Mouse (Mus musculus) heart, postnatal 14 days (tissue): ENCODE data around the gene Cbr4. TPM values are rescaled to one million over a fixed set of nuclear protein-coding genes. Genes with fewer than 3 reads are reported as not detected.

Experiments used
- DNase-seq, 2 experiments: peaks; one replicate each; pipeline ENCODE4 v3.0.0; 2021 to 2022
- intact Hi-C: fragments of 180-260 bp; cut with DNase I; formaldehyde crosslinking; loops from one replicate; pipeline ENCODE4 v1.15.1; 2025
- long read RNA-seq, 2 experiments: library from polyadenylated mRNA; stranded (forward); transcript quantifications; one replicate each; pipeline ENCODE4 v2.0.0; 2021
- total RNA-seq, 2 experiments: library from RNA; stranded (reverse); gene quantifications; 2 replicates each; pipeline ENCODE4 v1.2.3; 2021

The Cbr4 gene
- total RNA-seq: 10 to 100 TPM; 66.2 to 70.4 TPM
- long read RNA-seq, experiment 1, full-length matches to known transcripts: 66 of 67 reads
- long read RNA-seq, experiment 1, partial matches to known transcripts: 0 of 67 reads
- long read RNA-seq, experiment 1, other reads (novel, unspliced or antisense): 1 of 67 reads
- long read RNA-seq, experiment 2, full-length matches to known transcripts: 54 of 55 reads
- long read RNA-seq, experiment 2, partial matches to known transcripts: 0 of 55 reads
- long read RNA-seq, experiment 2, other reads (novel, unspliced or antisense): 1 of 55 reads

DNA sequence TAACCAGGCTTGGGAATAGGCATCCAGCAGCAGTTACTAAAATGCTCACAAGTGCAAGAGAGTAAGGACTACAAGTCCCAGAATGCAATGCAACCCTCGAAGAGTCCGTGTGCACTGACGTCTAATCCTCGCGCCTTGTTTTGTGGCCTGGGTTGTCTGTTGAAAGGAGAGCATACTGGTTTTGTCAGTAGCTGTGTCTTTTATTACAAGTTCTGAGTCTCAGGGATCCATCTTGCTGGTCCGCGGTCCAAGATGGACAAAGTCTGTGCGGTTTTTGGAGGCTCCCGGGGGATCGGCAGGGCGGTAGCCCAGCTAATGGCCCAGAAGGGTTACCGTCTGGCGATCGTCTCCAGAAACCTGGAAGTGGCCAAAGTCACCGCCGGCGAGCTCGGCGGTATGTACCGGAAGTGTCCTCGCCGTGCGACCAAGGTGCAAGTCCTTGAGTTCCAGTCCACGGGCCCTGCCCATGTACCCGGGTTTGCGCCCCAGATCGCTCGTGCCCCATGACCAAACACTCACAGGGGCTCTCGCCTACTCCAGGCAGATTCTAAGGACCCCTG lies at the start of gene Cbr4:
Gene Cbr4, plus strand, starts transcription at position 138 of the 560 bp plus-strand sequence.
- DNase-seq: peak; percentile 76 to 86
- intact Hi-C loops: loop anchor here (5.0 to 10.0 kb wide), 2 partner anchors 413 to 445 kb away; no protein-coding TSS in a partner anchor

DNA sequence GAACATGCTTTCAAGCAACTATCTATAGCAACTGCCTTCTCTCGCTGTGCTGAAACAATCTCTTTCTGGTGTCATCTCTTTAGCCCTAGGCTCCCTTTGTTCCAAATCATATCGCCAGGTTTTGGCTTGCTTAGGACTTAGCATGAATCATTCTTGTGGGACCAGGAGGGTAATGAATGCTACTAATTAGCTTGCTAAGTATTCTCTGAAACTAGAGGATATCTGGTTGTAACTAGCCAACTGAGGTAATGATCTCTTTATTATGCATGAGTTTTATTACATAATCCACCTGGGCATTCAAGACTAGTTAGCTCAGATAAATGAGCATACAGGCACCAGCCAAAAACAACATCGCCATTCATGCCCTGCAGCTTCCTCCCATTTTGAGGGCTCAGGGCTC lies 44.5 kb upstream of the Cbr4 start:
- intact Hi-C loops: no loop called here
- no peak for DNase-seq

DNA sequence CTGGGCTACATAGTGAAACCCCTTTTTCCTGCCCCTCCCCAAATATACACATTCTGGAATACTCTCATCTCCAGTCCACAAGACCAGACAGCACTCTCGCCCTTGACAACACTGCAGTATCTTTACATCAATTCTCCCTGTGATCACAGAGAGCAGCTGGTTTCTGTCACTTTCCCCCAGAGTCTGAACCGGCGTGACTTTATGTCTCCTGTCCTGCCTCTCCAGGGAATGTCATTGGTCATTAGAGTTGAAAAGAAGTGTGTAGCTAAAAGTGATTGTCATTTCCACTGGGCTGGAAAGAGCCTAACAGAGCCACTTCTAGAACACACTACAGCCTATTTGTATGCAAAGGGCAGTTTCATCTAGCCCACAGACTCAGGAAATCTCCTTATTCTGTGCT lies 43.2 kb upstream of the Cbr4 start:
- intact Hi-C loops: no loop called here
- DNase-seq: no peak

DNA sequence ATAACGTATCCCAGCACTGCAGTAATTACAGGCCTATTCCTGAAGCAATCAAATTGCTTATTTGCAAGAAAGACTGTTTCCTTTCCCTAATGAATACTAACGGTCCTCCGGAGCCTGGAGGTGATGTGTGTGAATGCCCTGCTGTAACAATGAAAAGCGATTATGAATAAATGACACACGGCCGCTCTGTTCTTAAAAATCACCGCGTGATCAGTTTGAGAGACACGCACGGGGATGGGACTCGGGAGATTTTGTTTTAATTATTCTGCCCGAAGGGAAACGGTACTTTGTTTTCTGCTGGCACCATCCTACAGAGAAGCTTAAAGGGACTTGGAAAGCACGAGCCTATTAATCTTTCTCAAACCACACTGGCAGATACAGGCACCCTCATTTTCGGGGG lies 41.2 kb upstream of the Cbr4 start:
- intact Hi-C loops: no loop called here
- no peak for DNase-seq

DNA sequence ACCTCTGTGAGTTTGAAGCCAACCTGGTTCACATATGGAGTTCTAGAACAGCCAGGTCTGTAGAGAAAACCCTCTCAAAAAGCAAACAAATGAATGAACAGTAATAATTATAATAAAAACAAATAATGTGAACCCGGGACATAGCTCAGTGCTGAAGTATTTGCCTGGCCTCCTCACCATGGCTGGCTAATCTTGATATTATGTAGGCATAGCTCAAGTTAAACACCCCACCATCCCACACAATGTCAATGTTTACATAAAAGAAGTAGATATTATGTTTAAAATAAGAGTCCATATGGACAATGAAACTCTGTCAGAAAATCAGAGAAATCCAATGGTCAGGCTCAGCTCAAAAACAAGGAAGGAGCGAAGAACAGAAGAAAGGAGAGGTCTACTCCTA lies 39.4 kb upstream of the Cbr4 start:
- intact Hi-C loops: no loop called here
- no peak for DNase-seq

DNA sequence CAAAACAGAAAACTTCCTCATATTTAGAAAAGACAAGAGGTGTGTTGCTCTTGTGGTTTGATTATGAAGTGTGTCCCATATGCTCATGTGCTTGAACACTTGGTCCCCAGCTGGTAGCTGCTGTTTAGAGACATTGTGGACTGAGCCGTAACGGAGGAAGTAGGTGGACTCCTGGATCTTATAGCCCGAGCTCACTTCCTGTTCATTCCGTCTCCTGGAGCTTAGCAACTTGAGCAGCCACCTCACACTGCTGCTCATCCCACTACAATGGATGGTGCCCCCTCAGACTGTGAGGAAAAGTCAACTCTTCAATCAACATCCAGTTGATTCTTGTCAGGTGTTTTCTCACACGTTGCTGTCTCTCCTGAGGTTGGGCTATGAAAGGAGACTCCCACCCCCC lies 38.7 kb upstream of the Cbr4 start:
- DNase-seq: no peak
- intact Hi-C loops: no loop called here

DNA sequence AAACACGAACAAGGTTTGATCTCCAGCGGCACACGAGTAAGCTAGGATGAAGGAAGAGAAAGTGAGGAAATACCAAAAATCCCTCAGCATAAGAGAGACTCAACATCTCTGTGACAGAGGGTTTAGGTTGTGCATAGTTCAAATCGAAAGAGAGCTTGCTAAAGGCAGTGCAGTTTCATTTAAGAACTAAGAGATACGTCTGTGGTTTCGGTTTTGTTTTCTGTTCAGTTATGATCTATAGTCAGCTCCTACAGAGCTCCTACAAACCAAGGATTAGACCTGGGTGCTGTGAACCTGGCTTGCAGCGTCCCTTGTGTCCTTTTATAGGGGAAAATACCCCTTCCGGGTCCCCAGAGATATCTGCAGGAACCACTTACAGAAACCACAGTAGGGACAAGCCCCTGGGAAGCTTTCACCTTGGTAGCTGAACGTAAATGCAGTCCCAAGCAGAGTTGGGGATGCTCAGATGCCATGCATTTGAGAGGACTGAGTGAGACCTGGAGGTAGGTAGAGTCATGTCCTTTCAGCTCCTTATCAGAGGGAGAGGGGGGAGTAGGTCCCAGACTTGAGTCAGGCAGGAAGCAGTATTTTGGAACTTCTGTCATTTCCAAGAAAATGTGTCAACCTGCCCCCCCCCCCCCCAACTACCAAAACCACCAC lies 36.5 kb upstream of the Cbr4 start:
- no peak for DNase-seq
- intact Hi-C loops: no loop called here

DNA sequence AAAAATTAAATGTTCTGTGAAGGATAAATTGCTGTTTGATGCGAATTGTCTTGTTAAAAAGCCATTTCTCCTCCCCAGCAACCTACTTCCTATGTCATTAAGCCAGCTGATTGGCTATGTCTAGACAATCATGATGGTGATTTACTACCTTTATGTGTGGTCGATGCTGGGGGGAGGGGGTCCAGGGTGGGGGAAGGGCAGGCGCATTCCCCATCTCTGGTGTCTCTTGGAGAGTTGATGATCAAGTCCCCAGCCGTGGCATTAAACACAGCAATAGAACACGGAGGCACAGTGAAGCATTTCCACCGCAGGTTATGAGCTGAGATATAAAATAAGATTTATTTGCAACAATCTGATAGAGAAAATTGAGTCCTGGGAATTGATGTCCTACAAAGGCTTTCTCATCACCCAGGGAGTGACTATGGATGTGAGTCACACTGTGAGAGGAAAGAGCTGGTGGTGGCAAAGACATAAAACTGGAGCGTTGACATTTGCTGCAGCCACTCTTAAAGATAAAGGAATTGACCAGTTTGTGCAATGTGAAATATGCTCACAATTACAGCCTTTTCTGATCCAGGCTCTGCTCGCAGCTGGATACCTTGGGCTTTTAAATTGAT lies 35.7 kb upstream of the Cbr4 start:
- intact Hi-C loops: no loop called here
- DNase-seq: no peak

DNA sequence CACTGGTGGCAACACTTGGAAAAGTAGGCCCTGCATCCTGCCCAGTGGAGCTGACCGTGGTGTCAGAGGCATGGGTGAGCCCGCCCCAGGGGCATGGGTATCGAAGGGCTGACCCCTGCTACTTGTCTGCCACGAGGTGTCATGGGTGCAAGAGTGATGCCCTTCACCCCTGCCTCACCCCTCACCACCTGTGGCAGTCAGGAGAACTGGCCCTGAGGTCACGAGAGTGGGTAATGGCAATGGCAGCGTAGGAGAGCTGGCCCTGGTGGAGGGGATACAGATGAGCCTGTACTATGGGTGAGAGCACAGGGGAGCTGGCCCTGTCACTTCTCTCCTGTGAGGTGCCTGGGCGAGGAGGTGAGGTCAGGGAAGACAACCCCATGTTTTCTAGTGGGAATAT lies 27.8 kb upstream of the Cbr4 start:
- intact Hi-C loops: no loop called here
- no peak for DNase-seq

DNA sequence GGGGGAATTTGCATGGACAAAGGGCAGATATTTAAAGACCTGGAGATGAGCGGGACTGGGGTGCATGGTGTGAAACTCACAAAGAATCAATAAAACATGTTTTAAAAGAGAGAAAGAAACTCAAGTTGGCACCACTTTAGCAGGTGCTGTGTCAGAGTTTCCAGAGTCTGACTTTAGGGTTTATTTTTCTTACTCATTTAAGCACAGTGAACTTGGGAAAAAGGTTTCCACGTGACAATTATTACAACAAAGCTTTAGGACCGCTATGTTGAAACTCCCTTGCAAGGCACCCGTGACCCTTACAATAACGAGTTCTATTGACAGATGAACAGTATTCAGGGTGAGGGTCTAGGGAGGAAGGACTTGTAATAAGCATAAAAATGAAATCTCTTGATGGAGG lies 25.3 kb upstream of the Cbr4 start:
- no peak for DNase-seq
- intact Hi-C loops: no loop called here

DNA sequence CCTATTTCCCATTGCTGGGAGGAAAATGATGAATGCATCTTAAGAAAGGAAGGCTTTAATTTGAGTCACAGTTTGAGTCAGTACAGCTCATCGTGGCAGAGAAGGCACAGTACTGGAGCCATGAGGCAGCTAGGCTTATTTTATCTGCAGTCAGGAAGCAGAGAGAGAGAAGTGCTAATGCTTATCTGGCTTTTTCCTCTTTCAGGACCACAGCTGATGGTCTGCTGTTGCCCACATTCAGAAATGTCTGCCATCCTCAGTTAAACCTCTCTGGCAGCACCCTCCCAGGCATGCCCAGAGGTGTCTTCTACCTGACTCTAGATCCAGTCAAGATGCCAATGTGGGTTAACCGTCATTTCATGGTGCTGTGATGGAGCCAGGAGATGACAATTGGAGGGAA lies 23.1 kb upstream of the Cbr4 start:
- DNase-seq: no peak
- intact Hi-C loops: no loop called here

DNA sequence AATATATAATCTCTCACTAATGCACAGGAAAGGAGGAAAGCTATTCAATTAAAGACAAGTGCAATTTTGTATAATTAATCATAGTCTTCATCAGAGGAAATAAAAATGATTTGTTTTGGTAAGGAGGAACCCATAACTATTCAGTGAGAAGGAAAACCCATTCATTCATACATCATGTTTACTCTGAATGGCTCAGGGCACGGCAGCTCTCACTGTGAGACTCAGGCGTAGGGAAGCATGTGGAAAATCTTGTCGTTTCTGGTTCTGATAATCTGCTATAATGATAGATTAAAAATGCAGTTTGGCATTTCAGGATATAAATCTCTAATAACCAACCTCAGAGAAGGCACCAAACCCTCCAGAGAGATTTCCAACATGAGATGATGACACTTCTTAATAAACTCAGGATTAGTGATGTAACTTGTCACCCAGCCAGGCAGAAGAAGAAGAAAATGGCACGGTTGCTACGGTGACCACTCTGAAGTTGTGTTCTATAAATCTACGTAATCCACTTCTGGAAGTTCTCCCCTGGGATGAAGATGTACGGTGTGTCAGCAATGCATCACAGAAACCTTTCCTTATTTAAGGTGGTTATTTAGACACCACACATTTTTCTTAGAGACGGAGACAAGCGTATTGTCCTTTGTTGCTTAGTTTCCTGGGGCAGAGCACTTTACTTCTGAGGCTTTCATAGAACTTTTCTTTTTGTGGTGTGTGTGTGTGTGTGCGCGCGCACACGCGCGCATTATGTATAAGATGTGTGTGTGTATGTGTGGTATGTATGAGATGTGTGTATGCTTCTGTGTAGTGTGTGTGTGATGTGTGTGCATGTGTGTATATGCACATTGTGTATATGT lies 20.6 kb upstream of the Cbr4 start:
- intact Hi-C loops: no loop called here
- no peak for DNase-seq

DNA sequence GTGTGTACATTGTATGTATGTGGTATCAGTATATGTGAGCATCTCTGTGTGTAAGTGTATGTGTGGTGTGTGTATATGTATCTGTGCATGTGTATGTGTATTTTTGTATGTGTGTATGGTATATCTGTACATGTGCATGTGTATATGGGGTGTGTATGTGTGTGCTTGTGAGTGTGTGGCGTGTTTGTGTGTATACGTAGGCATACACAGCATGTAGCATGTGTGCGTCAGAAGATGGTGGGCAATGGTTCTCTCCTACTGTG lies 20.1 kb upstream of the Cbr4 start:
- DNase-seq: no peak
- intact Hi-C loops: no loop called here

DNA sequence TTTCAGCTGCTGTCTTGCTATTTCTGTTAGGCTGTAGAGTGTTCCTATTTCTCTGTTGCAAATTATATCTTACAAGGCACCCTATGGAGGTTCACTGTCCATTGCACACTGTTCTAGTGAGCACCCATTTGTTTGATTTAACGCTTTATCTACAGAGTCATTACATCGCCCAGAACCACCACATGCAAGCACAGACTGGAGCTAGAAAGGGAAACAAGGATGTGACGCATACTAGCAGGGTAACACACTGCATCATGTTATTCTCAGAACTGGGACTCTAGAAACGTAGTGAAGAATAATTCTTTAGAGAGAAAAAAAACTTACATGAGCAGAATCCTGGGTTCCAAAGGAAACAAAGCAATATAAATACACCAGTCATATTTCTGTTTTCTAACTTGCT lies 17.3 kb upstream of the Cbr4 start:
- no peak for DNase-seq
- intact Hi-C loops: no loop called here

DNA sequence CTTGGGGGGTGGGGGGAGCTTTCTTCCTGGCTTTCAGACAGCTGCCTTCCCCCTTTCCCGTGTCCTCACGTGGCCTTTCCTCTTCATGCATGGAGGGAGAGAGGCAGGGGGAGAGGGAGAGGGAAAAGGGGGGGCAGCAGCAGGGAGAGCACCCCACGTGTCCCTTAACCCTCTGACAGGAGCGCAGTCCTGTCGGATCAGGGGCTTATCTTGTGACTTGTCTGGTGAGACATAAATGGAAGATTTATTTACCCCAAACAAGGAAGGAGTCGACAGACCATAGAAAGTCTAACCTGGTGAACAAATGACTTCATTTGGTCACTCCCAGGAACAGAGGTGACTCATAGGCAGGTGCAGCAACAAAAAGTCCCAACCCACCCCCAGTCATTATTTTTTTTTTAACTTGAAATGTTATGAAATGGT lies 12.3 kb upstream of the Cbr4 start:
- intact Hi-C loops: no loop called here
- no peak for DNase-seq

DNA sequence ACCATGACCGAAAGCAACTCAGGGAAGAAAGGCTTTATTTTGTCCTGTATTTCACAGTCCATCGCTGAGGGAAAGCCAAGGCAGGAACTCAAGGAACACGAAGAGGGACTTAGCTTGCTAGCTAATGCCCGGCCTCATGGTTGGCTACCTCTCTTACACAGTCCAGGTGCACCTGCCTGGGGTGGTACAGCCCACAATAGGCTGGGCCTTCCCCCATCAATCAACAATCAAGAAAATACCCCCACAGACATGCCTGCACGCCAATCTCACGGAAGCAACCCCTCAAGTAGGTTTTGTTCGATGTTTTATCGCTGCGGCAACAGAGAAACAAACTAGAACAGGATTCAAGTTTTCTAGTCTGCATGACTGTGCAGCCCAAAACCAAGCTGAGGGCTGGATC lies 11.4 kb upstream of the Cbr4 start:
- DNase-seq: no peak
- intact Hi-C loops: no loop called here

DNA sequence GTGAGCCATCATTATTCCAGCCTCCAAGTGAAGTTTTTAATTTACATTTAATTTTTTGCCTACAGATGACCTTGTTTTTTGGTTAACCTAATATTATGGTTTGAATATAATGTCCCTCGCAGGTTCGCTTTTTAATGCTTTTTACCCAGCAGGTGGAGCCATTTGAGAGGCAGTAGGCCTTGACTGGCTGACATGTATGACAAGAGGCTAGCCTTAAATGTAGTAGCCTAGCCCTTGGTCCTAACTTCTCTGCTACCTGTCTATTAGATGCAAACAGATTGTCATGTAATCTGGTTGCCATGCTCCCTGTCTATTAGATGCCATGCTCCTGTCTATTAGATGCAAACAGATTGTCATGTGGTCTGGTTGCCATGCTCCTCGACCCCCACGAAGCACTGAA lies 9.4 kb upstream of the Cbr4 start:
- intact Hi-C loops: no loop called here
- DNase-seq: no peak

DNA sequence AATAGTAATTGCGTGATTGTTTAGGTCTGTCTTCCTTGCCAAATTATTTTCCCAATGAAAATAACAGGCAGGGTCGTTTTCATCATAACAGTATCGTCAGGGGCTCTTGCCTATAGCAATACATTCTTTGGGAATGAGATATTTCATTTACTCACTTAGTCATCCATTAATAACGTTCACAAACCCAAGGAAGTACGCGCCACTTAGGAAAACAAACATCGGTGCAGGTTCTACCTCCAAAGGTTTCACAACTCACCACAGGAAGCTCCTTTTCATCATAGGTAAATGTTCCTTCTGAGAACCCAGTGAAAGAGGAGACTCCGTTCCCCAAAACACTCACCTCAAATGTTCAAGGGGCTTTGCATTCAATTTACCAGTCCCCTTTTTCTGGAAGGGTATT lies 8.7 kb upstream of the Cbr4 start:
- no peak for DNase-seq
- intact Hi-C loops: no loop called here

DNA sequence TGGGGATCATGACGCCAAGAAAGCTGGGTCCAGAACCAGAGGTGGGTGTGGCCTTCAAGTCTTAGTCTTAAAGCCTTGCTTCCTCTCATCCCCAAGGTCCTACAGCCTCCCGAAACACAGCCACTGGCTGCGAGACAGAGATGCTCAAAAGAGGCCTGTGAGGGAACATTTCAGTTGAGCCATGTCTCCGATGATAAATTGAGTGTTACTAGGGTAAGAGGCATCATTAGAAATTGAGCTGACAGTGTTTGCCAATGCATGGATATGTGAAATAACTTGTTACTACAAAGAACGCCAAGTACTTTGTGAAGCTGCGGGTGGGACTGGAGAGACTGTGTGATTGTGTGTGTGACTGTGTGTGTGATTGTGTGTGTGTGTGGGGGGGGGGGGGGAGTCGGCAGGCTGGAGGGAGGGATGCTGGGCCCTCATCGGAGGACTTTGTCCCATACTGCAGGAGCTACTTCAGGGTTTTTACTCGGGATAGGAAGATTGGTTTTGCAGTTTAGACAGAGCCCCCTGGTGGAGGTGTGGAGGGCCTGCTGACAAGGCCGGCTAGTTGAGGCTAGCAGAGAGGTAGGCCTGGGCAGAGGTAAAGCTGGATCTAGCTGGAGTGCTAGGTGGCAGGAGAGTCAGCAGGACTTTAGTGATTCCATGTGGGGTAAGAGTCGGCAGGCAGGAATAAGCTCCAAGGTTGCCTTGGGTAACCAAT lies 7.9 kb upstream of the Cbr4 start:
- intact Hi-C loops: loop anchor here (2.0 to 10.0 kb wide), 2 partner anchors 255 to 405 kb away; no protein-coding TSS in a partner anchor
- peak; percentile 53 to 64 for DNase-seq

DNA sequence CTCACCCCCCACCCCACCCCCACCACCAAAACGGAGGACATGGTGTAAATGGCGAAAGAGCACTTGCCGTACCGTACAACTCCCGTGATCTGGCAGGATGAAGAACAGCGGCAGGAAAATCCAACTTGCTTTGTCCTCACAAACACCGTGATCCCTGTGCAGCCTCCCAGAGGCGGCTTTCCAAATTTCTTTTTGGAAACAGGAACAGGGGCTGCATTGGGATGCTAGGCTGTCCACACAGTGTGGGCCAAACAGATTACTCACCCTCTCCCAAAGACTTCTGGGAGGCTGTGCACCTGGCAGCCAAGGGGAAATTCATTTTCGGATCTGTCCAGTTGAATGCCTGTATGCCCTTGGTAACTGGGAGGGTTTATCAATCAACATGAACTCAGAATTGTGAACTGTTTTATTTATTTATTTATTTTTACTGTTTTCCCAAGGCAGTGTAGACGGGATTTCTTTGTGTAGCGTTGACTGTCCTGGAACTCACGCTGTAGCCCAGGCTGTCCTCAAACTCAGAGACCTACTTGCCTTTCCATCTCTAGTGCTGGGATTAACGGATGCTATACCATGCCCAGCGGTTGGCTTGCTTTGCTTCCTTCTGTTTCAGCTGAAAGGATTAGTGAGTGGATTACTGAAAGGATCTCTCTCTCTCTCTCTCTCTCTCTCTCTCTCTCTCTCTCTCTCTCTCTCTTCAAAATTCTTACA lies 7.1 kb upstream of the Cbr4 start:
- DNase-seq: peak; percentile 13 to 19
- intact Hi-C loops: loop anchor here (2.0 to 10.0 kb wide), 2 partner anchors 256 to 406 kb away; no protein-coding TSS in a partner anchor
